Mouse (Mus musculus): ENCODE measurements around the gene Stx7. TPM values are rescaled to one million over a fixed set of nuclear protein-coding genes. Genes with fewer than 3 reads are reported as not detected.

Gene Stx7
- total and polyA plus RNA-seq, 2 experiments from 2014 or later, result 169 to 351 TPM

- Histone ChIP-seq H3K27ac (ENCODE audit: low read depth, low read length) (no peak overlapping the region), H3K4me1 (ENCODE audit: insufficient read depth) (no peaks in the 10 kb centered on the region), H3K27me3 (ENCODE audit: insufficient read depth, low read length) (no peaks in the 10 kb centered on the region), H3K36me3 (ENCODE audit: insufficient read depth) (peaks cover 45% of the 10 kb centered on the region), H3K4me3 (ENCODE audit: low read depth, low read length) (no peak overlapping the region), H3K9me3 (ENCODE audit: low read length) (no peaks in the 10 kb centered on the region), H3K9ac (no peak overlapping the region), H3K4me2 (ENCODE audit: low read depth) (no peak overlapping the region)
- WGBS, result 86% methylated on average over 12 of the region's 12 CpGs
- DNase-seq (no peak), ATAC-seq (peak; percentile 42)
- TF ChIP-seq CTCF (IDR thresholded peaks at IDR 0.05; ENCODE audit: low read depth), result no peak
Measured at GRCm38 (mm10) chr10:24158470-24159254, 9.6 kb downstream of the Stx7 start.

GRCm38 (mm10) chr10:24159575-24159974, 10.5 kb downstream of the Stx7 start:
- no peak for DNase-seq
- H3K27ac ChIP-seq (ENCODE audit: low read depth, low read length), result no peak overlapping the region
- no peak overlapping the region for H3K4me2 ChIP-seq (ENCODE audit: low read depth)
- H3K4me3 ChIP-seq (ENCODE audit: low read depth, low read length), result no peak overlapping the region
- no peaks in the 10 kb centered on the region for H3K27me3 ChIP-seq (ENCODE audit: insufficient read depth, low read length)
- H3K9me3 ChIP-seq (ENCODE audit: low read length), result no peaks in the 10 kb centered on the region
- H3K4me1 ChIP-seq (ENCODE audit: insufficient read depth), result no peaks in the 10 kb centered on the region
- H3K36me3 ChIP-seq (ENCODE audit: insufficient read depth), result peaks cover 39% of the 10 kb centered on the region
- H3K9ac ChIP-seq, result no peak overlapping the region
- ATAC-seq, result no peak
- TF ChIP-seq CTCF (IDR thresholded peaks at IDR 0.05; ENCODE audit: low read depth), result no peak
- WGBS, result 58% methylated on average over 5 of the region's 5 CpGs

GRCm38 (mm10) chr10:24160349-24160748, 11.2 kb downstream of the Stx7 start:
- no peak for TF ChIP-seq CTCF (IDR thresholded peaks at IDR 0.05; ENCODE audit: low read depth)
- Histone ChIP-seq H3K9ac (no peak overlapping the region), H3K4me2 (ENCODE audit: low read depth) (no peak overlapping the region), H3K4me1 (ENCODE audit: insufficient read depth) (no peaks in the 10 kb centered on the region), H3K27me3 (ENCODE audit: insufficient read depth, low read length) (no peaks in the 10 kb centered on the region), H3K4me3 (ENCODE audit: low read depth, low read length) (no peak overlapping the region), H3K27ac (ENCODE audit: low read depth, low read length) (no peak overlapping the region), H3K36me3 (ENCODE audit: insufficient read depth) (peaks cover 34% of the 10 kb centered on the region), H3K9me3 (ENCODE audit: low read length) (no peaks in the 10 kb centered on the region)
- whole genome bisulfite sequencing, result 89% methylated on average over 7 of the region's 7 CpGs
- no peak for ATAC-seq
- DNase-seq, result no peak

DNA sequence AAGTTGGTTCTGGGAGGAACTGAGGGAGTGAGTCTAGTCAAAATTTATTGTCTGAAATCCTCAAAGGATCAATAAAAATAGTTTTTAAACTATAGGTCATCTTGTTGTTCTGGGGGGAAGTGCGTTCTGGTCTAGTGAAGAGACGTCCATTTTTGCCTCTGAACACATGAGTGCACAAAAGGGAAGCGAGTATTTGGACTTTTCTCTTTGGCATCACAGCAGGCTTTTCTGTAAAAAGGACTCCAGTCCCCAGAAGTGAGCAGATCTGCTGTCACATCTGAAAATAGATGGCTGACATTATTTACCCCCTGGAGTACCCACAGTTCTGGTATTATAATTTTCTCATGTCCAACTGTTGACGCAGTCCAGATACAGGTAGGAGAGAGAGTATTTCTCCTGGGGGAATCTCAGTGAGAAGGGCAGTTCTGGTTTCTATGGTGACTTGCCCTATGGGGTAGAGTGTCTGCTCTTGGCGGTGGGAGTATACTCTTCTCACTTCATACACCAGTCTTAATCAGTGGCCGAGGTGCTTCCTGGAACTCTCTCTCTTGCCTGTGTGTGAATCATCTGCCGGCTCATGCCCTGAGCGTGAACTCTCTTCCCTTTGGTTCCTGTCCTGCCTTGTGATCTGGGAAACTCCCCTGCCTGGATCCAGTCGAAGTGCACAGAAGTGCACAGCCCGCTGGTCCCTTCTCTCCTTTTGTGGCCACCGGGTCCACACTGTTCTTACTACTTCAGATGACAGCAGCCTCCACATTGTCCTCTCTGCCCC, 15.2 kb downstream of the Stx7 start:
- H3K9ac ChIP-seq, result no peak overlapping the region
- H3K27me3 ChIP-seq (ENCODE audit: insufficient read depth, low read length), result no peaks in the 10 kb centered on the region
- H3K36me3 ChIP-seq (ENCODE audit: insufficient read depth), result peaks cover 7% of the 10 kb centered on the region; the same call in 1 of the 2 replicates
- DNase-seq, result no peak
- H3K4me2 ChIP-seq (ENCODE audit: low read depth), result no peak overlapping the region
- no peak for ATAC-seq
- 51% methylated on average over 11 of the region's 11 CpGs for WGBS
- H3K27ac ChIP-seq (ENCODE audit: low read depth, low read length), result no peak overlapping the region
- no peaks in the 10 kb centered on the region for H3K9me3 ChIP-seq (ENCODE audit: low read length)
- H3K4me1 ChIP-seq (ENCODE audit: insufficient read depth), result peaks cover 6% of the 10 kb centered on the region; the same call in 1 of the 2 replicates
- H3K4me3 ChIP-seq (ENCODE audit: low read depth, low read length), result no peak overlapping the region
- TF ChIP-seq CTCF (IDR thresholded peaks at IDR 0.05; ENCODE audit: low read depth), result no peak

- ATAC-seq, result no peak
Measured at GRCm38 (mm10) chr10:24164909-24165304, 15.8 kb downstream of the Stx7 start.

DNA sequence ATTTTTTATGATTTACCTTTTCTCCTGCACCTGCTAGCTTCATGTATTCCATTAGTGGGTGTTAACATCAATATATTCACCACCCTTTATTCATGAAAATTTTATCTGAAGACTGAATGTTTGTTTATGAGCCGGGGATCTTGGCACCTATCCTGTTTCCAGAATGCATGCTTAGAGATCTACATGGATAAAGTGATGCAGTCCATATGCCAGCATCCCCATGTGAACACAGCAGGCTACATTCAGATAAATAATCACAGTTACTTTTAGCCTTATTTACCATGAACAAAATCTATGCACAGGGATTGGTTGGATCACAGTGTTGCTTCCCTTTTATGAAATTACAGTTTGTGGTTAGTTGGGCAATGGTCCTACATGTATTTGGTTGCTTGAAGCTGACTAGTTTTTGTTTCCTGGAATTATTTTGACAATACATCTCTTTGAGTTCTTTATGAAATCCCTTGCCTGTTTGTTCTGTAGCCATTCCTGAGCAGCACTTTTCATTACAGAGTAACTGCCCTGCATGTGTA, 16.5 kb downstream of the Stx7 start:
- Histone ChIP-seq H3K4me3 (ENCODE audit: low read depth, low read length) (no peak overlapping the region), H3K9ac (no peak overlapping the region), H3K27me3 (ENCODE audit: insufficient read depth, low read length) (no peaks in the 10 kb centered on the region), H3K9me3 (ENCODE audit: low read length) (no peaks in the 10 kb centered on the region), H3K36me3 (ENCODE audit: insufficient read depth) (no peaks in the 10 kb centered on the region), H3K4me2 (ENCODE audit: low read depth) (no peak overlapping the region), H3K4me1 (ENCODE audit: insufficient read depth) (peaks cover 6% of the 10 kb centered on the region; the same call in 1 of the 2 replicates), H3K27ac (ENCODE audit: low read depth, low read length) (no peak overlapping the region)
- no peak for TF ChIP-seq CTCF (IDR thresholded peaks at IDR 0.05; ENCODE audit: low read depth)
- WGBS, result 26% methylated on average over 1 of the region's 1 CpGs
- DNase-seq (no peak), ATAC-seq (0 out of 2 replicates have a peak, but pooled peaks have one; percentile 14)

More at GRCm38 (mm10) chr10:24164909-24165304, 15.8 kb downstream of the Stx7 start:
- DNase-seq, result no peak
- Histone ChIP-seq H3K4me2 (ENCODE audit: low read depth) (no peak overlapping the region), H3K4me1 (ENCODE audit: insufficient read depth) (peaks cover 6% of the 10 kb centered on the region; the same call in 1 of the 2 replicates), H3K27ac (ENCODE audit: low read depth, low read length) (no peak overlapping the region), H3K27me3 (ENCODE audit: insufficient read depth, low read length) (no peaks in the 10 kb centered on the region), H3K9me3 (ENCODE audit: low read length) (no peaks in the 10 kb centered on the region), H3K9ac (no peak overlapping the region), H3K4me3 (ENCODE audit: low read depth, low read length) (no peak overlapping the region), H3K36me3 (ENCODE audit: insufficient read depth) (0 out of 2 replicates have a peak, but pooled peaks cover 3% of the 10 kb centered on the region)
- 61% methylated on average over 6 of the region's 6 CpGs for WGBS
- no peak for TF ChIP-seq CTCF (IDR thresholded peaks at IDR 0.05; ENCODE audit: low read depth)
